Comparison of ENCODE assay signal across 9 mouse cellular contexts in genomic region chr19:43478891-43479290, GRCm38 (mm10). TPM values are rescaled to one million over a fixed set of nuclear protein-coding genes. Genes with fewer than 3 reads are reported as not detected.
DNase-seq lines count a peak whose midpoint lies in the region; ATAC-seq lines count a peak whose summit lies in the region.
"Had no signal": no experiment of that assay in that cellular context is flagged by ENCODE, and none has a peak within 500 bp of the region (broad histone marks: within the 10 kb centered on the region; RNA-seq: fewer than 3 reads in every experiment).

No protein-coding gene starts in this region.

- H3K4me2 ChIP-seq in kidney, embryonic 16.5 days (replicated peaks; ENCODE audit: low read depth, low read length): no peak overlapping the region
- H3K4me2 ChIP-seq: neural tube, embryonic 12.5 days had no signal

- no peak overlapping the region for H3K9ac ChIP-seq in kidney, embryonic 16.5 days (replicated peaks; ENCODE audit: low read length)
- H3K9ac ChIP-seq: neural tube, embryonic 12.5 days had no signal

- DNase-seq in kidney, adult 18-20 months: peak; percentile 74
- peak; percentile 84 for DNase-seq in R1 (ENCODE audit: low read depth, low spot score)
- peak; percentile 88 to 93 for DNase-seq in cerebellum, postnatal 14 days
- DNase-seq in left cerebral cortex, postnatal 14 days (ENCODE audit: low spot score in 2 of 2): peak; percentile 80 to 84
- DNase-seq in retina, adult 2 months (ENCODE audit: low read depth, low spot score): peak; percentile 36
- peak; percentile 85 for DNase-seq in thymus, postnatal 4 days

- H3K4me3 ChIP-seq in kidney, embryonic 16.5 days (ENCODE audit: low read length): no peak overlapping the region
- H3K4me3 ChIP-seq: neural tube, embryonic 12.5 days had no signal

- ATAC-seq in kidney, embryonic 16.5 days (ENCODE audit: low FRiP score, low TSS enrichment): no peak
- peak; percentile 48; the same call in 1 of the 2 replicates for ATAC-seq in granulocyte monocyte progenitor cell, adult 5-6 weeks (replicated peaks; ENCODE audit: poor library complexity, severe bottlenecking)

- no peak overlapping the region for H3K27ac ChIP-seq in kidney, embryonic 16.5 days (ENCODE audit: low read length)
- H3K27ac ChIP-seq: neural tube, embryonic 12.5 days had no signal

- no peaks in the 10 kb centered on the region for H3K27me3 ChIP-seq in kidney, embryonic 16.5 days (ENCODE audit: insufficient read depth, low read length)
- H3K27me3 ChIP-seq: neural tube, embryonic 12.5 days had no signal

- intact Hi-C loops in left cerebral cortex, postnatal 14 days (cut with DNase I): no loop called here

- WGBS in kidney, embryonic 16.5 days: 20% methylated on average over 5 of the region's 5 CpGs

- H3K4me1 ChIP-seq in kidney, embryonic 16.5 days (ENCODE audit: insufficient read depth, low read length): no peaks in the 10 kb centered on the region
- H3K4me1 ChIP-seq: neural tube, embryonic 12.5 days had no signal

- no peaks in the 10 kb centered on the region for H3K9me3 ChIP-seq in kidney, embryonic 16.5 days (ENCODE audit: low read length)
- H3K9me3 ChIP-seq: neural tube, embryonic 12.5 days had no signal

- no peaks in the 10 kb centered on the region for H3K36me3 ChIP-seq in kidney, embryonic 16.5 days (ENCODE audit: insufficient read depth, low read length)
- H3K36me3 ChIP-seq: neural tube, embryonic 12.5 days had no signal

RNA-seq across cellular contexts. Expression of gene Cnnm1, which starts 38.7 kb away (rescaled TPM):
- 0.05 and 0.27 TPM in 2 replicates for polyA plus RNA-seq in kidney, embryonic 16.5 days (2015; fragmentation: Nextera tagmentation; extraction: Ambion mirVana)
- not detected in 2 replicates for total RNA-seq in granulocyte monocyte progenitor cell, adult 5-6 weeks (2014; fragmentation: Nextera tagmentation)
- not detected in 2 replicates for total RNA-seq in granulocyte monocyte progenitor cell, adult 5-6 weeks (2017)
- 10 to 100 TPM; 73.1 to 76.9 TPM for total RNA-seq in left cerebral cortex, postnatal 14 days (2021)

RNA-seq across cellular contexts. Expression of gene Got1, which starts 45.5 kb away (rescaled TPM):
- polyA plus RNA-seq in kidney, embryonic 16.5 days (2015; fragmentation: Nextera tagmentation; extraction: Ambion mirVana): 65.9 and 69.1 TPM in 2 replicates
- 22.6 and 36.8 TPM in 2 replicates for total RNA-seq in granulocyte monocyte progenitor cell, adult 5-6 weeks (2014; fragmentation: Nextera tagmentation)
- 17.3 and 21.5 TPM in 2 replicates for total RNA-seq in granulocyte monocyte progenitor cell, adult 5-6 weeks (2017)
- 100 to 1,000 TPM; 324 to 342 TPM for total RNA-seq in left cerebral cortex, postnatal 14 days (2021)

Comparison
In these comparisons a context has a peak if more than half of its experiments do, and no peak if none do; other contexts are left out.
1. DNase-seq: peak in every context shown above with its lines; median percentile 90 in cerebellum, postnatal 14 days; 85 in thymus, postnatal 4 days; 84 in R1; 82 in left cerebral cortex, postnatal 14 days; 74 in kidney, adult 18-20 months; 36 in retina, adult 2 months.
2. RNA of gene Cnnm1, which starts 38.7 kb away (total RNA-seq): 73.1 to 76.9 TPM in left cerebral cortex, postnatal 14 days; not detected in granulocyte monocyte progenitor cell, adult 5-6 weeks; every median in the first group is over 10 times any median in the second.
3. RNA of gene Got1, which starts 45.5 kb away (total RNA-seq): 324 to 342 TPM in left cerebral cortex, postnatal 14 days; 17.3 to 36.8 TPM in granulocyte monocyte progenitor cell, adult 5-6 weeks; every median in the first group is over 4 times any median in the second.